Mouse (Mus musculus) ES-E14 (cell line): ENCODE data around the gene Trpm2.

Experiments used
- CHD2 ChIP-seq: IDR thresholded peaks from 2 replicates; pipeline ENCODE4 v1.6.1; 2014; ENCODE audit warnings: mild to moderate bottlenecking, low read depth, low read length, inconsistent platforms
- HCFC1 ChIP-seq: IDR thresholded peaks from 2 replicates; pipeline ENCODE4 v1.6.1; 2012; ENCODE audit warnings: low read length, inconsistent platforms, borderline replicate concordance; ENCODE audit not compliant: insufficient read depth
- MAFK ChIP-seq: IDR thresholded peaks from 2 replicates; pipeline ENCODE4 v1.6.1; 2014; ENCODE audit warnings: mild to moderate bottlenecking, low read depth, low read length, inconsistent platforms; ENCODE audit not compliant: insufficient read depth

- TF ChIP-seq MAFK, result no peak
- TF ChIP-seq HCFC1, result no peak
- TF ChIP-seq CHD2, result no peak
Measured at GRCm38 (mm10) chr10:77900126-77900525, 70.2 kb downstream of the Trpm2 start.
